Mouse (Mus musculus) embryonic fibroblast, embryonic 13.5 days (primary cell): ENCODE data around the gene Rpl9-ps6.

Experiments
- CTCF ChIP-seq: IDR thresholded peaks from 2 replicates; pipeline ENCODE4 v1.5.1; 2011; ENCODE audit warnings: mild to moderate bottlenecking, control low read depth, low read length, moderate library complexity, borderline replicate concordance; ENCODE audit not compliant: insufficient read depth
- POLR2A ChIP-seq: IDR thresholded peaks from 2 replicates; pipeline ENCODE4 v1.6.1; 2011; ENCODE audit warnings: low read depth, mild to moderate bottlenecking, control low read depth, low read length, moderate library complexity

- TF ChIP-seq POLR2A (no peak), CTCF (no peak)
Observed at GRCm38 (mm10) chr19:32470059-32470497, 3.7 kb upstream of the Rpl9-ps6 start.
